Mouse (Mus musculus): Measurements from ENCODE around the gene Cotl1. TPM values are rescaled to one million over a fixed set of nuclear protein-coding genes. Genes with fewer than 3 reads are reported as not detected.

The Cotl1 gene
- polyA plus RNA-seq, 2 experiments from 2014 or later, result 131 to 191 TPM

GRCm38 (mm10) chr8:119816219-119816618, 24.1 kb downstream of the Cotl1 start:
- no peak for ATAC-seq

GRCm38 (mm10) chr8:119812650-119813431, 27.5 kb downstream of the Cotl1 start:
- peak; percentile 59 for ATAC-seq

- peak; percentile 63 for ATAC-seq
Observed at GRCm38 (mm10) chr8:119811925-119812324, 28.4 kb downstream of the Cotl1 start.

GRCm38 (mm10) chr8:119810953-119811499, 29.3 kb downstream of the Cotl1 start:
- no peak for ATAC-seq

GRCm38 (mm10) chr8:119810127-119810868, 30.0 kb downstream of the Cotl1 start:
- ATAC-seq, result no peak

GRCm38 (mm10) chr8:119809620-119810019, 30.7 kb downstream of the Cotl1 start:
- ATAC-seq, result no peak

GRCm38 (mm10) chr8:119807687-119808086, 32.7 kb downstream of the Cotl1 start:
- ATAC-seq, result no peak

- ATAC-seq, result no peak
Observed at GRCm38 (mm10) chr8:119806422-119807263, 33.7 kb downstream of the Cotl1 start.

- no peak for ATAC-seq
Observed at GRCm38 (mm10) chr8:119805275-119805674, 35.1 kb downstream of the Cotl1 start.

- no peak for ATAC-seq
Observed at GRCm38 (mm10) chr8:119802592-119802991, 37.8 kb downstream of the Cotl1 start.

GRCm38 (mm10) chr8:119801168-119801567, 39.2 kb downstream of the Cotl1 start:
- no peak for ATAC-seq

- ATAC-seq, result no peak
Observed at GRCm38 (mm10) chr8:119798965-119799264, 41.4 kb downstream of the Cotl1 start.

GRCm38 (mm10) chr8:119798170-119798964, 42.0 kb downstream of the Cotl1 start:
- peak; percentile 81 for ATAC-seq

- ATAC-seq, result peak; percentile 33
Observed at GRCm38 (mm10) chr8:119795651-119796050, 44.7 kb downstream of the Cotl1 start.

GRCm38 (mm10) chr8:119794689-119795088, 45.7 kb downstream of the Cotl1 start:
- ATAC-seq, result no peak

- no peak for ATAC-seq
Observed at GRCm38 (mm10) chr8:119791804-119792704, 48.3 kb downstream of the Cotl1 start.

- ATAC-seq, result peak; percentile 31
Observed at GRCm38 (mm10) chr8:119789581-119789980, 50.8 kb downstream of the Cotl1 start.

GRCm38 (mm10) chr8:119788607-119789381, 51.5 kb downstream of the Cotl1 start:
- no peak for ATAC-seq

- no peak for ATAC-seq
Observed at GRCm38 (mm10) chr8:119787341-119787740, 53.0 kb downstream of the Cotl1 start.

- ATAC-seq, result peak; percentile 41
Observed at GRCm38 (mm10) chr8:119786871-119787270, 53.5 kb downstream of the Cotl1 start.
